Mouse (Mus musculus): ENCODE measurements around the gene Mthfd1l.
"Not testable (repeated sequence)": the region's sequence is repeated elsewhere in the genome, so short reads cannot be mapped to it uniquely, and the experiment has no call there.

Mthfd1l gene

DNA sequence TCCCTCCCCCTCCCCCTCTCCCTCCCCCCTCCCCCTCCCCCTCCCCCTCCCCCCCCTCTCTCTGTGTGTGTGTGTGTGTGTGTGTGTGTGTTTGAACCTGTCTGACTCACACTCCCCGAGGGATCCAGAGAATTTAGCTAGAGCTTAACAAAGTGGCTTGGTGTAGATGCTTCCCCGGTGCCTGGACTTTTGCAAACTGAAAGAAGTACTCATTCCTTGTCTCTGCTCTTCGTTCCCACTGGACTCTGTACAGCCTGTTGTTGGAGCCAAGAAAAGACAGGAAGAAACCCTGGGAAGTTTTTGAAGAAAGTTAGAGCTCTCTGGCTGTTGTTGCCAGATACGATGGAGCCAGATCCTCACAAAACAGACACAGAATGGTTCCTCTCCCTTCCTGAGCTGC, 73.6 kb downstream of the Mthfd1l start:
- DNase-seq, result no peak

DNA sequence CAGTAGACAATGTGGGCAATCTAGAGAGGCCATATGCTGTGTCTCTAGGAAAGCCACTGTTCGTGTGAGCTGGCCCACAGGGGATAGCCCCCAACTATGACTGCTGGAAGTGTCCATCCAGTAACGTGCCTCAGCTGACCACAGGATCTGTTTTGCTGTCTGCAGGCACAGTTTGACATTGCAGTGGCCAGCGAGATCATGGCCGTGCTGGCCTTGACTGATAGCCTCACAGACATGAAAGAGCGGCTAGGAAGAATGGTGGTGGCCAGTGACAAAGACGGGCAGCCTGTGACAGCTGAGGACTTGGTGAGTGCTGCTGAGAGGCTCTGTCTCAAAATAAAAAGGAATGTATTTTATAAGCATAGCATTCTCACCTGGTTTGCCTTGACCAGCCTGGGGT, 74.7 kb downstream of the Mthfd1l start:
- DNase-seq, result no peak

GRCm38 (mm10) chr10:4050236-4050635, 77.3 kb downstream of the Mthfd1l start:
- no peak for DNase-seq

- DNase-seq, result no peak
These were observed 79.8 kb downstream of the Mthfd1l start for GRCm38 (mm10) chr10:4052711-4053110.

DNA sequence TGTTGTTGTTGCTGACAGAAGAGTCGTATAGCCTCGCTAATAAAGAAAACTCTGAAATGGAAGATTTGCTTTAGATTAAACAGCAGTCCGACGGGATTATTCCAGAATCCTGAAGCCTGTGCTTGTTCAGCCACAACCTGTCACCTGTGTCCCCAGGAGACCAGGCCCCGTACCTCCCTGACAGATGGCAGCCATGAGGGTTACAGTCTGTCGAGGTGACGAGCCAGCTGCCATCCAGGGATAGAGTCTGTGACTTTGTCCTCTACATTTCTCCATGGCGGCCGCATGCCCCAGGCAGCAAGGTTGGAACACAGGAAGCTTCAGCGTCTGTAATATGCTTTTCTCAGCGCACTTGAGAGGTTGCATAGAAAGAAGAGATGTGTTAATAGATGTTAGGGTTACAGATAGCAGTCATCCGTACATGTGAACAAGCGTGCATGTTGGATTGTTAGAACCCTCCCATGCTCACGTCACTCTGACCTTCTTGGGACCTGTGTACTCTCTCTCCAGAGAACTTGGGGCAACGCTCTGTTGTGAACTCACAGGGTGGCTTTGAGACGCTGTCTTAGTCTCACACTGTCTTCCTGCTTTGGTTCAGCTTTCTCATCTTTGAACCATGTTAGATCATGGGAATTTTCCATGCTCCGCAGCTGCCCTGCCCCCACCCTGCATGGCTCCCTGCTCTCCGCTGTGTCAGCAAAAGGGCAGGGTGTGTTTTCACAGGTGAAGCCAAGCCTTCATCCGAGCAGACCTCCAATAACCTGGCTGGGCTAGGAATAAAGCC, 80.6 kb downstream of the Mthfd1l start:
- DNase-seq, result no peak

DNA sequence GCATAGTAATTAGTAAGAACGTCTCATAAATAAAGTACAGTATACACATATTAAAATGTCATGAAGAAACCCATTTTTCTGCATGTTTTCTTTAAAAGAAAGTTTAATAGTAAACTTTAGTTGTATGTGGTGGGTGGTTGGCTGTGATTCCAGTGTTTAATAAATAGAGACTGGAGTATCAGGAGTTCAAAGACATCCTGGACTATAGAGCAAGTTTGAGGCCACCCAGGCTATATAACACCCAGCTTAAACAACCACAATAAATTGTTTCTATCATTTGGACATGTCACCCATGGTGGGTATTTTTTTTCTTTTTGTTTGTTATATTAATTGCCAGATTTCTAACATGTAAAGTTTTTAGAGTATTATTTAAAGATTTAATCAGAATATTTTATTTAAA, 81.7 kb downstream of the Mthfd1l start:
- no peak for DNase-seq

- DNase-seq, result no peak
These were observed 84.5 kb downstream of the Mthfd1l start for GRCm38 (mm10) chr10:4057397-4057796.

- no peak for DNase-seq
These were observed 84.9 kb downstream of the Mthfd1l start for GRCm38 (mm10) chr10:4057832-4058231.

- no peak for DNase-seq
These were observed 88.4 kb downstream of the Mthfd1l start for GRCm38 (mm10) chr10:4061071-4061987.

DNA sequence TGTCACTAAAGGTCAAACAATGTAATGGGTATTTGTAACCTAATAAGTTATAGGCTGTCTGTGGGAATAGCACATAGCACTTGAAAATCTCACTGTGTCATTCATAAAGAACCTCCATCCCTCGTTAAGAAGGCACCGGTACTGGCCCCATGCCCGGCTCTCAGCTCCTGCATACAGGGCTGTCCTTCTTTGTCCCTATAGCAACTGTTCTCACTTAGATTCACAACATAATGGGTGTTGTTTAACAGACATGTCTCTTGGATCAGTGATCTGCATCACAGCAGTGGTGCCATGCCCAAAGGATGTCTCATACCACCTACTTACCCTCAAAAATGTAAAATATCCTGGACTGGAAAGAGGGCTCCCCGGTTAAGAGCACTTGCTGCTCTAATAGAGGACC, 90.6 kb downstream of the Mthfd1l start:
- peak; percentile 32 for DNase-seq

GRCm38 (mm10) chr10:4065295-4066084, 92.6 kb downstream of the Mthfd1l start:
- DNase-seq, result no peak

DNA sequence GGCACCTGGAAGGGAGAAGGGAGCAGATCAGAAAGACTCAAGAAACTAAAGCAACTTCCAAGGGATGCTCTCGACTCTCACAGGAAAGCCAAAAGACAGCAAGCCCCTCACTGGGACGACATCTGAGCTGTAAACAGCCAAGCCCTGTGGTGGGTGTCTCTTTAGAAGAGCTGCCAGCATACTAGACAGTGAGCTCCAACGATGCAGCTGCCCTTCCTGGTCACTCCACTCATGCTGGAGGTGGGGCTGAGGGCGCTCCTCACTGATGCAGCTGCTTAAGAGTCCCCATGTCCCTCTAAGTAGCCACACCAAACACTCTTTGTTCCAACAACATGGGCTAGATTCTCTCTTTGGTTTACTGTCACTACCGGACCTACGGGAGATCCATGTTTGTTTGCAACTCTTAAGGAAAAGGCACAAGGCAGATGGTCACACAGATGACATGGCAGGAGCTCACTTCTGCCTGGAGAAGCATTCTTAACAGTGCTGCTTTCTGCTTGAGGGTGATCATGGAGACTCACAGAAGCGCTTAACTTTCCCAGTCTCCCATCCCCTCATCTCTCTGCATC, 96.4 kb downstream of the Mthfd1l start:
- DNase-seq, result no peak

DNA sequence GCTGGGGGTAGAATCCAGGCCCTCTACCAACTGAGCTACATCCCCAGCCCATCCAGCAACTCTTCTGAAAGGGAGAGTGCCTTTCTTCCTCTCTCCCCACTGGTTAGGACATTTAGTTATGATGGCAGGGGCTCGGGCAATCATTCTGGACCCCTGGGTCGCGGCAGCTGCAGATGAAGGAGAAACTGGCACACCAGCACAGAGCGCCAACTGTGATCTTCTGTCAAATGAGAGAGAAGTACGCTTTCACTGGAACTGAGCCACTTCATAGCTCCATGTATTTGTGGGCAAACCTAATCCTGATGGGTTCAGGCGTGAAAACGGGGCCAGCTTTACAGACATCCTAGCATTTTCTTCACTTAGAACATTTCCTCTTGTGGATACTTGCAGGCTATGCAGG, 97.1 kb downstream of the Mthfd1l start:
- DNase-seq, result no peak

DNA sequence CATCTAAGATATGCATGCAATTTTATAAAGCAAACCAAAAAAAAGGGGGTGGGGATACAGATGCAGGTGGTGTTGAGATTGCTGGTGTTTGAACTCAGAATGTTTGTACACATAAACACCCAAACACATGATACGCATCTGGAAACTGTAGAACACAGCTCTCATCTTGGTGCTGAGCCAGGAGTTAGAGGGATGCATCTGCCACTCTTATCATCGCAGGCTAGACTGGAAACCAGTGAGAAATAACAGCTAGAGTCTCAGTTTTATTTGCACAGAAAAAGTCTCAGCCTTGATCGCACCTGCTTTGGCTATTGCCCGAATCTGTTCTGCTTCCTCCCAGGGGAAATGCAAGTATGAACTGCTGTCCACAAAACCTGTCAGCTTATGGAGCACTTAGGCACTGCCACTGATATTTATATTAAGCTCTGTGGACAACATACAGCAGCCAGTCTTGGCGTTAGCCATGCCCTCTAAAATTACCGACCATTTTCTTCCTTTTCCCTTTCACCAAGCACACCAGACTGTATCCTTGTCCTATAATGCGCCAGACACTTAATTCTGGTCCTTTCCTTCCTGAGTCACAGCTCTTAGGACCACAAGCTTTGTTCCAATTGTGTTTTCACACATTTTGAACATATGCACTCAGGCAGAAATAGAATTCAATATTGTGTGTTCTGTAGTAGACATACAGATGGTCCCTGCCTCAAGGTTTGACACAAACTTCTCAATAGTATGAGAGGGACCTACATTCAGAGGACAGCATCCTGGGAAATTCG, 98.3 kb downstream of the Mthfd1l start:
- DNase-seq, result no peak

GRCm38 (mm10) chr10:4071845-4072345, 99.0 kb downstream of the Mthfd1l start:
- DNase-seq, result no peak

- DNase-seq, result not testable (repeated sequence)
These were observed 99.6 kb downstream of the Mthfd1l start for GRCm38 (mm10) chr10:4072491-4072890.

- DNase-seq, result no peak
These were observed 105.4 kb downstream of the Mthfd1l start for GRCm38 (mm10) chr10:4078220-4078840.

DNA sequence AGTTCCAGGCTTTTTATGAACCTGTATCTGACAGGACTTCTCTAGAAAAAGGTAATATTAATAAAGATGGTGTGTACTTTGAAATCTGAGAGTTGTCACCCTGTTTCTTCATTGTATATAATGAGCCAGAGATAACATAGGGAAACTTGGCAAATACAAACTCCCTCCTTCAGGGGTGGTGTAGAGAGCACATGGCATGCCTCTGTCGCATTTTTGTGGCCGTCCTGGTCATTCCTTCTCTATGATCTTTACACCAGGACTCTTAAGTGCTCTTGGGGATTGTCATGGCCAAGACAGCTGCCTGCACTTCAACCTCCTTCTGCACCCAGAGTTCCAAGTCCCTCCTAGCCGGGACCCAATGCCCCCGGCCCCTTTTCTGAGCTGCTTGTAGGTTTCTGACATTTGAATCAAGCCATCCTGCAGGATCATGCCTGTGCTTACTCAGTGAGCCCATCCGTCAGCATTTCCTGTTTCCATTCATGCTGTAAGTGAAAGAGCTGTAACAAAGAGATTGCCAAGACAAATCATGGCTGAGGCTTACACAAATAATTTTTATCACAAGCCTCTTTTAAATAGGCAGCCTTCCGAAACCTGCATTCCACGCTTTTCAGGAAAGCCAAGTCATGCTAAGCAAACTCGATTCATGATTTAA, 106.2 kb downstream of the Mthfd1l start:
- no peak for DNase-seq

GRCm38 (mm10) chr10:4079643-4080244, 106.8 kb downstream of the Mthfd1l start:
- DNase-seq, result peak; percentile 70

GRCm38 (mm10) chr10:4083609-4084008, 110.7 kb downstream of the Mthfd1l start:
- DNase-seq, result peak; percentile 34
